Mouse (Mus musculus): Measurements from ENCODE around the gene Sept4. TPM values are rescaled to one million over a fixed set of nuclear protein-coding genes. Genes with fewer than 3 reads are reported as not detected.

The Sept4 gene
- polyA plus RNA-seq (2014; fragmentation: Illumina TruSeq; extraction: RNeasy Lipid Tissue Mini Kit (QIAGEN cat#74804)), result 4.3 TPM

DNA sequence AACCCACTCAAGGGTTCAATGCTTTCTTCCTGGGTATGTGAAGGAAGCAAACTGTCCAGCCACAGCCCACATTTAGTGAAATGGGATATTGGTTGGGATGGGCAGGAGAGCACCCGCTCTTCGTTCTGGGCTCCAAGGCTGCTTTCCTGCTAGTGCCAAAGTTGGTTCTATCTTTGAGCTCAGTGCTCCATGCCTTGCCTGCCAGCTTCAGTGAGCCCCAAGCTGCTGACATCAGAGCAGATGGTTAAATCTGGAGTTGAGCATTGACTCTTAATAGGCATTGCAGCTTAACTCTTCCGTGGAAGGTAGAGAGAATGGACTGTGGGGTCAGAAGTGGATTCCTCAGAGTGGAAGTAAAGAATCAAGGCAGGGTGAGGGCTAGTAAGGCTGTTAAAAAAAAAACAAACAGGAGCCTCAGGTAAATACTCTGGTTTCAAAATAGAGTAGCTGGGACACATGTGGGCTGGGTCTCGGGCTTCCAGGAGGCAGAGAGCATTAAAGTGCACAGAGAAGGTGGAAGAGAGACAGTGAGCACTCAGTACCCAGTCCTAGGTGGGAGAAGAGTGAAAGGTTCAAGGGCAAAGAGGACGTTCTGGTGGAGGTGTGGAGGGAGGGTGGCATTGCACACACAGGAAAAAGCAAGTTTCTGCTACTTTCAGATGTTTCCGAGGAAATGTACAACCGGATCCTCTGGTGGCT lies at the start of gene Sept4:
Sept4 (plus strand) TSS at position 649 of the 699 bp plus-strand sequence.

DNA sequence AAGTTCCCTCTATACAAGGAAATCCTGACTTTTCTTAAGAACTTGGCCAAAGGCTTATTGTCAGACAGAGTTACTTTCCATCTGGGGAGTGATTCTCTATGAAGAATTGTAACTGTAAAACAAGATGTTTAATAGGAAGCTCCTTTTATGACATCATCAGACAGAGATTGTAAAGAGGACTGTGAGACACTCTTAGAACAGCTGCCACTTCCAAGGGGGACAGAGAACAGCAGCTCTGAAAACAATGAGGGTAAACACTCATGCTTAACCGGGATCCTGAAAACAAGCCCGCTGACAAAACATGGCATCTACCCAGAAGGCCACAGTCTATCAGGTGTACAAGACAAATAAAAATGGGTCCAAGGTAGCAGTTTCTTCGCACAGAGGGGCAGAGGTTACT lies 2.2 kb upstream of the Sept4 start, which contains the start of gene Gm11492:
Gm11492 (plus strand) TSS at position 153 of the 400 bp plus-strand sequence.

GRCm38 (mm10) chr11:87591526-87592353 lies 23.0 kb downstream of the Sept4 start, which contains the start of gene Mtmr4:
Mtmr4 (plus strand) TSS chr11:87592162.

GRCm38 (mm10) chr11:87616790-87617474 lies 48.2 kb downstream of the Sept4 start, which contains the start of gene Hsf5:
Hsf5 (plus strand) TSS chr11:87617164.

Other genes with a start within 250 kb of the Sept4 start
- 53.1 TPM for gene Ppm1e, start 209.9 kb upstream of the Sept4 start, polyA plus RNA-seq (2014; fragmentation: Illumina TruSeq; extraction: RNeasy Lipid Tissue Mini Kit (QIAGEN cat#74804))
- gene Rad51c, start 163.9 kb upstream of the Sept4 start, polyA plus RNA-seq (2014; fragmentation: Illumina TruSeq; extraction: RNeasy Lipid Tissue Mini Kit (QIAGEN cat#74804)), result 11.1 TPM
- 33.4 TPM for gene Tex14, start 163.8 kb upstream of the Sept4 start, polyA plus RNA-seq (2014; fragmentation: Illumina TruSeq; extraction: RNeasy Lipid Tissue Mini Kit (QIAGEN cat#74804))
- gene Gm11492, start 2.2 kb upstream of the Sept4 start, polyA plus RNA-seq (2014; fragmentation: Illumina TruSeq; extraction: RNeasy Lipid Tissue Mini Kit (QIAGEN cat#74804)), result not detected
- gene Mtmr4, start 23.3 kb downstream of the Sept4 start, polyA plus RNA-seq (2014; fragmentation: Illumina TruSeq; extraction: RNeasy Lipid Tissue Mini Kit (QIAGEN cat#74804)), result 30.2 TPM
- gene Hsf5, start 48.3 kb downstream of the Sept4 start, polyA plus RNA-seq (2014; fragmentation: Illumina TruSeq; extraction: RNeasy Lipid Tissue Mini Kit (QIAGEN cat#74804)), result 0.83 TPM
- 5.2 TPM for gene Rnf43, start 93.8 kb downstream of the Sept4 start, polyA plus RNA-seq (2014; fragmentation: Illumina TruSeq; extraction: RNeasy Lipid Tissue Mini Kit (QIAGEN cat#74804))
- 16.0 TPM for gene Supt4a, start 168.6 kb downstream of the Sept4 start, polyA plus RNA-seq (2014; fragmentation: Illumina TruSeq; extraction: RNeasy Lipid Tissue Mini Kit (QIAGEN cat#74804))
- gene Tspoap1, start 191.6 kb downstream of the Sept4 start, polyA plus RNA-seq (2014; fragmentation: Illumina TruSeq; extraction: RNeasy Lipid Tissue Mini Kit (QIAGEN cat#74804)), result 0.48 TPM
- not detected for gene Mpo, start 224.7 kb downstream of the Sept4 start, polyA plus RNA-seq (2014; fragmentation: Illumina TruSeq; extraction: RNeasy Lipid Tissue Mini Kit (QIAGEN cat#74804))

Measured in ovary, adult 10 weeks (tissue).